Mouse (Mus musculus) forebrain, embryonic 15.5 days (tissue): Measurements from ENCODE around the gene Tbcb. TPM values are rescaled to one million over a fixed set of nuclear protein-coding genes. Genes with fewer than 3 reads are reported as not detected.

Experiments
- ATAC-seq: fragments of 200-750 bp; cut with Nextera tagmentation; replicated peaks from 2 replicates; pipeline ENCODE4 v1.8.0; 2017; ENCODE audit warnings: mild to moderate bottlenecking, moderate TSS enrichment, moderate library complexity
- H3K27ac ChIP-seq: fragments of 300-500 bp; sonication (generic); replicated peaks from 2 replicates; pipeline ENCODE4 v1.5.1; 2015; ENCODE audit warnings: mild to moderate bottlenecking, inconsistent platforms
- H3K27me3 ChIP-seq: fragments of 300-500 bp; sonication (generic); 2 replicates; pipeline ENCODE4 v1.6.1; 2015; ENCODE audit warnings: inconsistent platforms
- H3K36me3 ChIP-seq: fragments of 300-500 bp; sonication (generic); 2 replicates; pipeline ENCODE4 v1.6.1; 2015; ENCODE audit warnings: mild to moderate bottlenecking, inconsistent platforms
- H3K4me1 ChIP-seq: fragments of 300-500 bp; sonication (generic); 2 replicates; pipeline ENCODE4 v1.6.1; 2015; ENCODE audit warnings: inconsistent platforms
- H3K4me2 ChIP-seq: fragments of 300-500 bp; sonication (generic); replicated peaks from 2 replicates; pipeline ENCODE4 v1.6.1; 2015; ENCODE audit warnings: mild to moderate bottlenecking, inconsistent platforms
- H3K4me3 ChIP-seq: fragments of 300-500 bp; sonication (generic); 2 replicates; pipeline ENCODE4 v1.5.1; 2015; ENCODE audit warnings: mild to moderate bottlenecking, inconsistent platforms
- H3K9ac ChIP-seq: fragments of 300-500 bp; sonication (generic); replicated peaks from 2 replicates; pipeline ENCODE4 v1.6.1; 2015; ENCODE audit warnings: mild to moderate bottlenecking, inconsistent platforms
- H3K9me3 ChIP-seq: fragments of 300-500 bp; sonication (generic); 2 replicates; pipeline ENCODE4 v1.6.1; 2016; ENCODE audit warnings: inconsistent platforms
- WGBS: fragments of 180-500 bp; shearing (Covaris S2); methylation state at CpG from one replicate; pipeline ENCODE4 v1.1.7; 2015; ENCODE audit warnings: mixed read lengths; 5-methylcytosine and 5-hydroxymethylcytosine counted together
- polyA plus RNA-seq: library from polyadenylated mRNA; unstranded; fragments of >200 nt; fragmentation: Nextera tagmentation; extraction: Ambion mirVana; gene quantifications from 2 replicates; pipeline ENCODE4 v1.2.1, GENCODE M21; 2015

Gene Tbcb
- polyA plus RNA-seq, 1 experiment from 2014 or later = 352 TPM

DNA sequence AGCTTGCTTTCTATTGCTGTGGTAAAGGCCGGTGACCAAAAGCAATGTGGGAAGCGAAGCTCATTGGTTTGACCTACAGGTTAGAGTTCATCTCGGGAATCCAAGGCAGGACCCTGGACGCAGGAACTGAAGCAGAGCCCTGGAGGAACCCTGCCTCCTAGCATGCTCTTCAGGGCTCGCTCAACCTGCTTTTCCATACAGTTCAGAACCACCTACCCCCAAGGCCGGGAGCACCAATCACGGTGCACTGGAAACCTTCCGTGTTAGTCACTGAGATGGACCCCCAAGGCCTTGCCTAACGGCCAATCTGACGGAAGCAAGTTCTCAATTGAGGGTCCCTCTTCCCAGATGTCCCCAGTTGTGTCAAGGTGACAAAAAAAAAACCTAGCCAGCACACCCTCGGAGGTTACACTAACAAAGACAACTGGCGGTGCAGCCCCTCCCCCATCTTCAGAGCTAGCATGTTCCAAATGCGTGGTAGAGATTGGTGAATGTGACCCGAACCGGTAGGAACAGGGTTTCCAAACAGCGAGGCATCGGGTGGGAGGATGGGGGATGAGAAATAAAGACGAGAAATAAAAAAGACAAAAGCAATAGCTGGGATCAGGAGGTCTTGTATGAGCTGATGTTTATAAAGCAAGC is 32.5 kb downstream of the Tbcb start:
- WGBS = 83% methylated on average over 18 of the region's 18 CpGs

DNA sequence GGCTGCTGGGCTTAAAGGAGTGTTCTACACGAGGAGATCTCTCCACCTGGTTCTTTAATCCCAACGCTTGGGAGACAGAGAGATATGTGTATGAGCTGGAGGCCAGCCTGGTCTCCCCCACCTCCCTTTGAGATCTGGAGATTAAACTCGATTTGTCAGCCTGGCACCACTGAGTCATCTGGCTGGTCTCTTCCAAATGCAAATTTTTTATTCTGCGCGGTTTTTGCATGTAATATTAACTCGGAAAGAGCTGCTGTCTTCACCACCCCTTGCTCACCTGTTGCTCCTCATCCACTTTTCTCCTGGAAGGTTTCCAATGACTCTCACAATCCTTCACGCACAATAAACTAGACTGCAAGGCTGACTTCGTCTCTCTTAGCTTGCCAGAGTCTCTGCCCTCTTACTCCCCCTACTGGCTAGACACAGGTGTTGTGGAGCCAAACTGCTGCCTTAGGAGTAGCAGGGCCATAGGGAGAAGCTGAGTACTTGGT is 33.5 kb downstream of the Tbcb start, which contains the start of gene Capns1:
Gene Capns1, minus strand, starts transcription at position 331 of the 491 bp plus-strand sequence.
- WGBS = 5% methylated on average over 8 of the region's 8 CpGs

More for the DNA sequence above, 32.5 kb downstream of the Tbcb start:
- H3K27ac ChIP-seq = no peak overlapping the region
- H3K27me3 ChIP-seq = no peaks in the 10 kb centered on the region
- H3K4me1 ChIP-seq = peaks cover 12% of the 10 kb centered on the region
- H3K4me3 ChIP-seq = no peak overlapping the region
- H3K36me3 ChIP-seq = no peaks in the 10 kb centered on the region
- H3K9ac ChIP-seq = no peak overlapping the region
- no peak overlapping the region for H3K4me2 ChIP-seq
- no peaks in the 10 kb centered on the region for H3K9me3 ChIP-seq
- no peak for ATAC-seq

GRCm38 (mm10) chr7:30197592-30198129 is 34.4 kb downstream of the Tbcb start:
- Histone ChIP-seq H3K36me3 (no peaks in the 10 kb centered on the region), H3K9me3 (no peaks in the 10 kb centered on the region), H3K27me3 (no peaks in the 10 kb centered on the region), H3K4me1 (peaks cover 22% of the 10 kb centered on the region), H3K4me2 (no peak overlapping the region), H3K27ac (no peak overlapping the region), H3K9ac (no peak overlapping the region), H3K4me3 (no peak overlapping the region)
- ATAC-seq = no peak
- 75% methylated on average over 5 of the region's 5 CpGs for WGBS

More for the DNA sequence above, 33.5 kb downstream of the Tbcb start, which contains the start of gene Capns1:
- Histone ChIP-seq H3K27ac (no peak within 1 kb of the TSS), H3K9me3 (no peaks in the 10 kb centered on the region), H3K27me3 (no peaks in the 10 kb centered on the region), H3K9ac (no peak within 1 kb of the TSS), H3K4me1 (peaks cover 13% of the 10 kb centered on the region), H3K36me3 (no peaks in the 10 kb centered on the region), H3K4me3 (peak within 1 kb of the TSS; percentile 19; the same call in 1 of the 2 replicates), H3K4me2 (peak within 1 kb of the TSS; percentile 33)
- no peak for ATAC-seq

- peaks cover 26% of the 10 kb centered on the region for H3K4me1 ChIP-seq
- no peak overlapping the region for H3K4me3 ChIP-seq
- H3K9me3 ChIP-seq = no peaks in the 10 kb centered on the region
- no peaks in the 10 kb centered on the region for H3K27me3 ChIP-seq
- H3K9ac ChIP-seq = no peak overlapping the region
- no peak overlapping the region for H3K27ac ChIP-seq
- ATAC-seq = no peak
- H3K36me3 ChIP-seq = peaks cover 11% of the 10 kb centered on the region
- no peak overlapping the region for H3K4me2 ChIP-seq
- WGBS = 94% methylated on average over 6 of the region's 6 CpGs
These were observed 35.9 kb downstream of the Tbcb start for GRCm38 (mm10) chr7:30196171-30196570.

DNA sequence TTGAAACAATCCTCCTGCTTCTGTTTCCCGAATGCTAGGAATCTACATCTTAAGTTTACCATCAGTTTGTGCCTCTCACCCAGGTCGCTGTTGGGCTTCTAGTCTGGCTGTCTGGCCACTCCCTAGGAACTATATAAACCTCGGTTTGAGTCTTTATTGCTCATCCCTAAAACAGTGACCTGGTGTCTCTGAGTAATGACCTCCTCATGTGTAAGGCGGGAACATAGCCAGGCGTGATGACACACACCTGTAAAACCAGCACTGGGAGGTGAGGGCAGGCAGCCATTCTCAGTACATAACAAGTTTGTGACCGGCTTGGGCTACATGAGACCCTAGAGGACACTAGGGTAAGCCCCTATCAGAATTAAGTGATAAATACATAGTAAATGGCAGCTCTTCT is 36.6 kb downstream of the Tbcb start:
- Histone ChIP-seq H3K27ac (no peak overlapping the region), H3K4me1 (peaks cover 26% of the 10 kb centered on the region), H3K9me3 (no peaks in the 10 kb centered on the region), H3K4me3 (peak overlapping the region; percentile 82), H3K27me3 (no peaks in the 10 kb centered on the region), H3K4me2 (peak overlapping the region; percentile 77; the same call in 1 of the 2 replicates), H3K9ac (peak overlapping the region; percentile 70), H3K36me3 (peaks cover 14% of the 10 kb centered on the region)
- ATAC-seq = no peak
- 75% methylated on average over 6 of the region's 6 CpGs for WGBS

GRCm38 (mm10) chr7:30194884-30195283 is 37.2 kb downstream of the Tbcb start:
- Histone ChIP-seq H3K4me1 (peaks cover 26% of the 10 kb centered on the region), H3K9me3 (no peaks in the 10 kb centered on the region), H3K27ac (peak overlapping the region; percentile 77), H3K9ac (peak overlapping the region; percentile 70), H3K36me3 (peaks cover 19% of the 10 kb centered on the region), H3K27me3 (no peaks in the 10 kb centered on the region), H3K4me2 (peak overlapping the region; percentile 77), H3K4me3 (peak overlapping the region; percentile 82)
- peak; percentile 90 for ATAC-seq
- 1% methylated on average over 28 of the region's 28 CpGs for WGBS

- Histone ChIP-seq H3K27me3 (no peaks in the 10 kb centered on the region), H3K4me2 (peak overlapping the region; percentile 77), H3K4me1 (peaks cover 26% of the 10 kb centered on the region), H3K27ac (peak overlapping the region; percentile 77), H3K9me3 (no peaks in the 10 kb centered on the region), H3K9ac (peak overlapping the region; percentile 70), H3K4me3 (peak overlapping the region; percentile 82), H3K36me3 (peaks cover 21% of the 10 kb centered on the region)
- ATAC-seq = peak; percentile 20
- under 1% methylated on average over 26 of the region's 26 CpGs for WGBS
These were observed 37.8 kb downstream of the Tbcb start for GRCm38 (mm10) chr7:30194101-30194831.

DNA sequence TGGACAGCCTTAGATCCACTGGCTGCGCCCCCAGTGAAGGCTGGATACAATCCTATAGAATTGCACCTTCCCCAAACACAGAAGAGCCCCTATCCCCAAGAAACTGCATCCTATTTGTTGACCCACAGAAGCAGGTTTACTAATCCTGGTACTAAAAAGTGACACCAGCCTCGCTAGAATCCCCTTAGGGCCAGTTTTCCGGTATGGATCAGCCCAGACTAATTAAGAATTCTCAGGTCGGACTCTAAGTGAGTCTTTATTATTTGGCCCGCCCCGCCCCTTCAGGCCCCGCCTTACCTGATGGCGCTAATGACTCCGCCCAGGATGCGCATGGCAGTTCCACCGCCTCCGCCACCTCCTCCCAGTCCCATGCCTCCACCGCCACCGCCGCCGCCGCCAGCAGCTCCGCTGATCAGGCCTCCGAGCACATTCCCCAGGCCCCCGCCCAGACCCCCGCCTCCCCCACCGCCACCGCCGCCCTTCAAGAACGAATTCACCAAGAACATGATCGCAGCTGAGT is 38.4 kb downstream of the Tbcb start:
- ATAC-seq = peak; percentile 69
- H3K4me2 ChIP-seq = peak overlapping the region; percentile 77
- peak overlapping the region; percentile 77 for H3K27ac ChIP-seq
- H3K9me3 ChIP-seq = no peaks in the 10 kb centered on the region
- peak overlapping the region; percentile 82 for H3K4me3 ChIP-seq
- peak overlapping the region; percentile 70 for H3K9ac ChIP-seq
- H3K4me1 ChIP-seq = peaks cover 24% of the 10 kb centered on the region
- H3K27me3 ChIP-seq = no peaks in the 10 kb centered on the region
- WGBS = 1% methylated on average over 26 of the region's 26 CpGs
- peaks cover 27% of the 10 kb centered on the region for H3K36me3 ChIP-seq

DNA sequence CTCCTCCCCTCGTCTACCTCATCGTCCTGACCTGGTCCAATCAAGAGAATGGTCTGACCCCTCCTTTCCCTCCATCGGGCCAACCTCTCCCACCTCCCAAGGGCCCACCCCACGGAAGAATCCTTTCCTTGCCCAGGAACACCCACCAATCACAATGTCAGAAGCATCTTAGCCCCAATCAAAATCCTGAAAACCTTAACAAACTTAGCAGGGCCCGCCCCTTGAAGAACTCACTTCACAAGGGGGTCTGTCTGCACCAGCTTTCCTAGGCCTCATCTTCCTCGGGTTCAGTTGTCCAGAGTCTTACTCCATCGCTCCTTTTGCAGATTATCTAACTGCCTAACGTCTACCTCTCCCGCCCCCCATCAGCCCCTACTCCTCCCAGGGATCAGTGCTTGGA is 39.1 kb downstream of the Tbcb start:
- peaks cover 20% of the 10 kb centered on the region for H3K4me1 ChIP-seq
- peak overlapping the region; percentile 77; the same call in 1 of the 2 replicates for H3K27ac ChIP-seq
- peak overlapping the region; percentile 82 for H3K4me3 ChIP-seq
- H3K36me3 ChIP-seq = peaks cover 34% of the 10 kb centered on the region
- no peaks in the 10 kb centered on the region for H3K9me3 ChIP-seq
- H3K9ac ChIP-seq = peak overlapping the region; percentile 70
- H3K4me2 ChIP-seq = peak overlapping the region; percentile 77
- 15% methylated on average over 9 of the region's 9 CpGs for WGBS
- no peaks in the 10 kb centered on the region for H3K27me3 ChIP-seq
- no peak for ATAC-seq

- Histone ChIP-seq H3K36me3 (peaks cover 43% of the 10 kb centered on the region), H3K27ac (no peak overlapping the region), H3K9me3 (no peaks in the 10 kb centered on the region), H3K4me1 (peaks cover 20% of the 10 kb centered on the region), H3K9ac (no peak overlapping the region), H3K4me2 (no peak overlapping the region), H3K27me3 (no peaks in the 10 kb centered on the region), H3K4me3 (no peak overlapping the region)
- ATAC-seq = no peak
- 94% methylated on average over 12 of the region's 12 CpGs for WGBS
These were observed 40.0 kb downstream of the Tbcb start for GRCm38 (mm10) chr7:30192088-30192487.

GRCm38 (mm10) chr7:30189116-30189491 is 43.0 kb downstream of the Tbcb start:
- WGBS = 85% methylated on average over 4 of the region's 4 CpGs
- no peak overlapping the region for H3K4me3 ChIP-seq
- H3K27me3 ChIP-seq = no peaks in the 10 kb centered on the region
- no peak overlapping the region for H3K4me2 ChIP-seq
- no peak overlapping the region for H3K9ac ChIP-seq
- ATAC-seq = no peak
- peaks cover 17% of the 10 kb centered on the region for H3K4me1 ChIP-seq
- H3K9me3 ChIP-seq = no peaks in the 10 kb centered on the region
- H3K36me3 ChIP-seq = peaks cover 53% of the 10 kb centered on the region
- no peak overlapping the region for H3K27ac ChIP-seq
